Mouse (Mus musculus) ES-E14 (cell line): Measurements from ENCODE around the gene Tldc2. TPM values are rescaled to one million over a fixed set of nuclear protein-coding genes. Genes with fewer than 3 reads are reported as not detected.

Experiments used
- DNase-seq: peaks from one replicate; pipeline ENCODE4 v3.0.0-alpha.2; 2013; ENCODE audit warnings: low read depth, low spot score
- H3K27ac ChIP-seq: 2 replicates; pipeline ENCODE4 v1.5.1; 2012; ENCODE audit warnings: low read depth, mild to moderate bottlenecking, low read length, moderate library complexity, mixed read lengths; ENCODE audit not compliant: poor library complexity, insufficient read depth, severe bottlenecking
- H3K36me3 ChIP-seq: 2 replicates; pipeline ENCODE4 v1.6.1; 2012; ENCODE audit warnings: mild to moderate bottlenecking, low read length, moderate library complexity, mixed read lengths; ENCODE audit not compliant: control insufficient read depth, poor library complexity, insufficient read depth, severe bottlenecking
- H3K4me1 ChIP-seq, 2 experiments: fragments of 150-350 bp in 1 of 2; sonication (generic) in 1 of 2; 2 replicates each; pipeline ENCODE4 v1.6.1; 2012; ENCODE audit warnings: low read length in 2 of 2, mild to moderate bottlenecking in 1 of 2, mixed read lengths in 1 of 2; ENCODE audit not compliant: control insufficient read depth in 2 of 2, insufficient read depth in 2 of 2, poor library complexity in 1 of 2
- H3K4me3 ChIP-seq, 2 experiments: fragments of 150-350 bp in 1 of 2; sonication (generic) in 1 of 2; 2 replicates each; pipeline ENCODE4 v1.5.1; 2012; ENCODE audit warnings: low read length in 2 of 2, low read depth in 1 of 2, mild to moderate bottlenecking in 1 of 2, mixed read lengths in 1 of 2; ENCODE audit not compliant: insufficient read depth in 1 of 2, poor library complexity in 1 of 2, severe bottlenecking in 1 of 2
- H3K9ac ChIP-seq: 2 replicates; pipeline ENCODE4 v1.6.1; 2012; ENCODE audit warnings: low read depth, mild to moderate bottlenecking, low read length, mixed read lengths; ENCODE audit not compliant: poor library complexity, insufficient read depth, severe bottlenecking
- H3K9me3 ChIP-seq: fragments of 150-350 bp; sonication (generic); 2 replicates; pipeline ENCODE4 v1.6.1; 2012; ENCODE audit warnings: low read depth, mild to moderate bottlenecking, low read length; ENCODE audit not compliant: control insufficient read depth, insufficient read depth
- CHD2 ChIP-seq: IDR thresholded peaks from 2 replicates; pipeline ENCODE4 v1.6.1; 2014; ENCODE audit warnings: mild to moderate bottlenecking, low read depth, low read length, inconsistent platforms
- HCFC1 ChIP-seq: IDR thresholded peaks from 2 replicates; pipeline ENCODE4 v1.6.1; 2012; ENCODE audit warnings: low read length, inconsistent platforms, borderline replicate concordance; ENCODE audit not compliant: insufficient read depth
- MAFK ChIP-seq: IDR thresholded peaks from 2 replicates; pipeline ENCODE4 v1.6.1; 2014; ENCODE audit warnings: mild to moderate bottlenecking, low read depth, low read length, inconsistent platforms; ENCODE audit not compliant: insufficient read depth
- ZC3H11A ChIP-seq: IDR thresholded peaks from 2 replicates; pipeline ENCODE4 v1.6.1; 2012; ENCODE audit warnings: low read depth, mild to moderate bottlenecking, inconsistent platforms, low read length, borderline replicate concordance
- ZNF384 ChIP-seq: IDR thresholded peaks from 2 replicates; pipeline ENCODE4 v1.6.1; 2012; ENCODE audit warnings: low read depth, low read length, inconsistent platforms
- in situ Hi-C, 2 experiments: fragments of 600-800 bp; cut with MboI; formaldehyde crosslinking; loops; one replicate each; pipeline ENCODE4 v1.15.1; 2025; ENCODE audit warnings: low sequenced_read_pairs in 2 of 2, inconsistent platforms in 1 of 2; ENCODE audit not compliant: unreplicated experiment in 2 of 2
- total RNA-seq: library from RNA; depleted of rRNA; stranded (reverse); fragments of 300-350 nt; gene quantifications from 2 replicates; pipeline ENCODE4 v1.2.3, GENCODE M21; 2012

Gene Tldc2
- total RNA-seq, 1 experiment: not detected

DNA sequence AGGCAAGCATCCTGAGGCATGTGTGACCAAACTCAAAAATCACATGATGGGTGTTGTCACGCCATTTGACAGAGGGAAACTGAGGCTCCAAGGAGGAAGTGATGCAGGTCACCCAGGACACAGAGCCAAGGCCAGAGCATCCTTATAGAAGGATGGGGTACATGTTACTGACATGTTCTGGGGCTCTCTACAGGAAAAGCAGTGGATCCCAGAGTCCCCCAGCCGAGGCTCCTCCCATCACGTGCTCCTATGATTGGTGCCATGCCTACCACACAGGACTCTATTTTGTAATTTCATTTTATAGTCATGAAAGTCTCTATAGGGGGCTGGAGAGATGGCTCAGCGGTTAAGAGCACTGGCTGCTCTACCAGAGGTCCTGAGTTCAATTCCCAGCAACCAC, 29.1 kb upstream of the Tldc2 start:
- no peak for DNase-seq
- H3K4me3 ChIP-seq: peak overlapping the region in 1 of 2 experiments; percentile 53; a peak in 1 of 4 replicates
- no peaks in the 10 kb centered on the region for H3K36me3 ChIP-seq
- no peak overlapping the region for H3K27ac ChIP-seq
- peak overlapping the region; percentile 42; the same call in 1 of the 2 replicates for H3K9ac ChIP-seq
- peaks cover 2 to 27% of the 10 kb centered on the region in 2 experiments; a peak in 2 of 4 replicates for H3K4me1 ChIP-seq
- no peak for TF ChIP-seq ZC3H11A
- TF ChIP-seq ZNF384: no peak
- TF ChIP-seq HCFC1: no peak
- no peak for TF ChIP-seq CHD2
- TF ChIP-seq MAFK: no peak
- H3K9me3 ChIP-seq: no peaks in the 10 kb centered on the region
- in situ Hi-C loops: no loop called here

DNA sequence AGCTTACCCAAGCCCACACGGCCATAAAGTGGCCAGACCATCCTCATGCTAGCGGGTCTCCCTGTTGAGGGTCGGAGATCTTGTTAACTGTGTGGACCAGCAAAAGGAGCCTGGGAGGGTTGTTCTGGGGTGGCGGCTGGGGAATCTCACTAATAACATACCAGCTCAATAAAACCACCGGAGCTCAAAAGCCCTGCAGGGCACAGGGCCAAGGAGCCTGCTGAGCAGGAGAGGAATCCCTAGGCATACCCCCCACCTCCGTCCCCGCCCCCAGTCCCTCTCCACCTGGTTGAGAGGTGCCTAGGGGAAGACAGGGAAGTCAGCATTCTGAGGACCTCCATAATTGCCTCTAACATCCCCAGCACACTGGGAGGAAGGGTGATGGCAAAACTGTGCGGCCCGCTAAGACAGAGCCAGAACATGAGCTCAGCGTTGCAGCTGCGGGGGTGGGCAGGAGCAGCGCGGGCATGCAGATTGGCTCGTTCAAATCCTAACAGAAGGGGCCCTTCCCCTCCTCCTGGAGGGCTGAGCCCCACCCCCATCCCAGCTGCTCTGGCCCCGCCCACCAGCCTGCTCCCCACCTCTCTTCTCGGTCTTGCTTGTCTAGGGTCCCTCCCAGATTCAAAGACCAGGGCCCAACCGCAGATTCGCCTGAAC, 28.4 kb upstream of the Tldc2 start:
- Histone ChIP-seq H3K9ac (peak overlapping the region; percentile 79), H3K9me3 (no peaks in the 10 kb centered on the region), H3K4me1 (peaks cover 2 to 27% of the 10 kb centered on the region in 2 experiments; a peak in 2 of 4 replicates), H3K36me3 (no peaks in the 10 kb centered on the region), H3K4me3 (peak overlapping the region; percentile 53 to 67), H3K27ac (peak overlapping the region; percentile 73)
- in situ Hi-C loops: no loop called here
- TF ChIP-seq HCFC1 (no peak), ZNF384 (no peak), ZC3H11A (no peak), CHD2 (no peak), MAFK (no peak)
- peak; percentile 82 for DNase-seq

DNA sequence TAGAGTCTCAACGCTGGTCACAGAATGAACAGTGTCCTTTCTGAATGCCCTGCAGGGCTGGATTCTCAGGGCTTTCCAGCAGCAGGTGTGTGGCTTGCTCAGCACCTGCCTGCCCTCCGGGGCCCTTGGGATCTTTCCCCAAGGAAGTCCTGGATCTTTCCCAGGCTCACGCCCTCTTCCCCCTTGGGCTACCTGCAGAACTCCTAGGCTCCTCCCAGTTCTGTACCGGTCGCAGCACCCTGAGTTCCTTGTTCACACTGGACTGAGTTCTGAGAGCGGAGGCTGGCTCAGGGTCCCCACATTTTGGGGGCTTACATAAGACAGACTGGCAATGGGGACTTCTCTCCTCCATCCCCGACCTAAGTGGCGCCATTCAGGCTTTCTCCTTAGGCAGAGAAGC, 27.7 kb upstream of the Tldc2 start:
- TF ChIP-seq ZNF384 (no peak), MAFK (no peak), ZC3H11A (no peak), CHD2 (no peak), HCFC1 (no peak)
- Histone ChIP-seq H3K4me1 (peaks cover 2 to 25% of the 10 kb centered on the region in 2 experiments; a peak in 2 of 4 replicates), H3K9ac (peak overlapping the region; percentile 24; the same call in 1 of the 2 replicates), H3K4me3 (peak overlapping the region; percentile 23 to 30), H3K36me3 (no peaks in the 10 kb centered on the region), H3K9me3 (no peaks in the 10 kb centered on the region), H3K27ac (peak overlapping the region; percentile 30; the same call in 1 of the 2 replicates)
- DNase-seq: no peak
- in situ Hi-C loops: no loop called here

DNA sequence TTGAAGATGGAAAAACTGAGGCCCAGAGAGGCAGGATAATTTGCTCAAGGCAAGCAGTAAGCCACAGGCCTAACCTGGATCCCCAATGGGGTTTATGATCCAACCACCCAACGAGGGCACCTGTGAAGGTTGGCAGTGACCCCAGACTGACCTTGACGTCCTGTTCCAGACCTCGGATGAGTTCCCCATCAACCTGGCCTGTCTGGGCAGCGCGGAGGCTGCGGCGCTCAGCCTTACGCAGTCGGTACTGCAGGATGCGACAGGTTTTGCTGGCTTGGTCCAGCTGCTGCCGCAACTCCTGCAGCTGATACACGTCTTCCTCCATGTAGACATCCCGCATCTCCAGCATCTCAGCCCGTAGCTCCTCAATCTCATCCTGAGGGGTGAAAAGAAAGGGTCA, 26.8 kb upstream of the Tldc2 start:
- Histone ChIP-seq H3K9ac (0 out of 2 replicates have a peak overlapping the region, but pooled peaks have one; percentile 4), H3K27ac (no peak overlapping the region), H3K9me3 (no peaks in the 10 kb centered on the region), H3K4me3 (no peak overlapping the region), H3K36me3 (no peaks in the 10 kb centered on the region), H3K4me1 (peaks cover 2 to 17% of the 10 kb centered on the region in 2 experiments; a peak in 2 of 4 replicates)
- in situ Hi-C loops: no loop called here
- no peak for TF ChIP-seq ZNF384
- no peak for TF ChIP-seq HCFC1
- no peak for TF ChIP-seq ZC3H11A
- no peak for TF ChIP-seq CHD2
- no peak for TF ChIP-seq MAFK
- no peak for DNase-seq
